Mouse (Mus musculus) intestine, postnatal 0 days (tissue): ENCODE measurements at regions not wholly inside any gene's neighbourhood (a gene's known extent, or its start where the extent isn't known, plus 50 kb on each side); places are given as distances from the start of the nearest gene placed in this dataset.
"Not testable (repeated sequence)": the region's sequence is repeated elsewhere in the genome, so short reads cannot be mapped to it uniquely, and the experiment has no call there.

ENCODE experiments used
- ATAC-seq: fragments of 200-750 bp; cut with Nextera tagmentation; 2 replicates; pipeline ENCODE4 v1.8.0; 2017; ENCODE audit warnings: mild to moderate bottlenecking, moderate TSS enrichment, moderate library complexity
- H3K27ac ChIP-seq: fragments of 300-500 bp; sonication (generic); 2 replicates; pipeline ENCODE4 v1.5.1; 2014; ENCODE audit warnings: mild to moderate bottlenecking, low read depth, low read length, moderate library complexity
- H3K27me3 ChIP-seq: fragments of 300-500 bp; sonication (generic); replicated peaks from 2 replicates; pipeline ENCODE4 v1.6.1; 2014; ENCODE audit warnings: low read length, mixed read lengths; ENCODE audit not compliant: control insufficient read depth, insufficient read depth
- H3K36me3 ChIP-seq: fragments of 300-500 bp; sonication (generic); 2 replicates; pipeline ENCODE4 v1.6.1; 2014; ENCODE audit warnings: mild to moderate bottlenecking, moderate library complexity; ENCODE audit not compliant: control insufficient read depth, insufficient read depth
- H3K4me1 ChIP-seq: fragments of 300-500 bp; sonication (generic); replicated peaks from 2 replicates; pipeline ENCODE4 v1.6.1; 2014; ENCODE audit warnings: antibody characterized with exemption, low read length, mixed read lengths; ENCODE audit not compliant: control insufficient read depth, insufficient read depth
- H3K4me2 ChIP-seq: fragments of 300-500 bp; sonication (generic); replicated peaks from 2 replicates; pipeline ENCODE4 v1.6.1; 2014; ENCODE audit warnings: low read depth, mild to moderate bottlenecking, moderate library complexity
- H3K4me3 ChIP-seq: fragments of 300-500 bp; sonication (generic); 2 replicates; pipeline ENCODE4 v1.5.1; 2014; ENCODE audit warnings: low read depth, low read length
- H3K9ac ChIP-seq: fragments of 300-500 bp; sonication (generic); 2 replicates; pipeline ENCODE4 v1.6.1; 2014; ENCODE audit warnings: mild to moderate bottlenecking, low read depth, low read length
- H3K9me3 ChIP-seq: fragments of 300-500 bp; sonication (generic); 2 replicates; pipeline ENCODE4 v1.6.1; 2016; ENCODE audit warnings: mixed run types; ENCODE audit not compliant: control insufficient read depth
- CTCF ChIP-seq: sonication (generic); IDR thresholded peaks from 2 replicates; pipeline ENCODE4 v1.5.1; 2016; ENCODE audit warnings: low read depth, mild to moderate bottlenecking, control low read depth, antibody characterized with exemption, moderate library complexity
- WGBS: fragments of 180-500 bp; shearing (Covaris S2); extraction: QIAGEN DNeasy Blood & Tissue Kit; methylation state at CpG from one replicate; pipeline ENCODE4 v1.1.7; 2014; 5-methylcytosine and 5-hydroxymethylcytosine counted together

GRCm38 (mm10) chr15:89730320-89730719 is 111.3 kb downstream of the Syt10 start:
- H3K27ac ChIP-seq: no peak overlapping the region
- no peaks in the 10 kb centered on the region for H3K9me3 ChIP-seq
- no peak overlapping the region for H3K4me2 ChIP-seq
- H3K27me3 ChIP-seq: no peaks in the 10 kb centered on the region
- no peak overlapping the region for H3K4me3 ChIP-seq
- peak; percentile 22; the same call in 1 of the 2 replicates for ATAC-seq
- H3K4me1 ChIP-seq: no peaks in the 10 kb centered on the region
- no peak overlapping the region for H3K9ac ChIP-seq
- TF ChIP-seq CTCF: peak; percentile 74
- H3K36me3 ChIP-seq: no peaks in the 10 kb centered on the region
- 39% methylated on average over 6 of the region's 6 CpGs for WGBS

- no peak for TF ChIP-seq CTCF
- Histone ChIP-seq H3K36me3 (no peaks in the 10 kb centered on the region), H3K27me3 (no peaks in the 10 kb centered on the region), H3K9ac (no peak overlapping the region), H3K4me2 (no peak overlapping the region), H3K4me1 (no peaks in the 10 kb centered on the region), H3K9me3 (no peaks in the 10 kb centered on the region), H3K4me3 (no peak overlapping the region), H3K27ac (no peak overlapping the region)
- WGBS: 58% methylated on average over 12 of the region's 12 CpGs
- ATAC-seq: no peak
Observed at GRCm38 (mm10) chr15:89724356-89724755, 117.3 kb downstream of the Syt10 start.

- Histone ChIP-seq H3K9me3 (no peaks in the 10 kb centered on the region), H3K27ac (no peak overlapping the region), H3K36me3 (no peaks in the 10 kb centered on the region), H3K4me1 (no peaks in the 10 kb centered on the region), H3K4me2 (no peak overlapping the region), H3K9ac (no peak overlapping the region), H3K27me3 (no peaks in the 10 kb centered on the region), H3K4me3 (no peak overlapping the region)
- TF ChIP-seq CTCF: no peak
- WGBS: 61% methylated on average over 2 of the region's 2 CpGs
- ATAC-seq: no peak
Observed at GRCm38 (mm10) chr15:89697221-89697620, 105.5 kb upstream of the Rabl2 start.

- Histone ChIP-seq H3K36me3 (no peaks in the 10 kb centered on the region), H3K4me1 (no peaks in the 10 kb centered on the region), H3K27ac (no peak overlapping the region), H3K4me3 (no peak overlapping the region), H3K9me3 (no peaks in the 10 kb centered on the region), H3K4me2 (no peak overlapping the region), H3K27me3 (no peaks in the 10 kb centered on the region), H3K9ac (no peak overlapping the region)
- no peak for ATAC-seq
- no peak for TF ChIP-seq CTCF
Observed at GRCm38 (mm10) chr15:89676366-89676765, 84.6 kb upstream of the Rabl2 start.

- 81% methylated on average over 1 of the region's 1 CpGs for WGBS
- not testable (repeated sequence) for H3K4me3 ChIP-seq
Observed at GRCm38 (mm10) chr15:89656558-89656957, 64.8 kb upstream of the Rabl2 start.

More at GRCm38 (mm10) chr15:89656558-89656957, 64.8 kb upstream of the Rabl2 start:
- H3K27ac ChIP-seq, H3K4me2 ChIP-seq, ATAC-seq, H3K36me3 ChIP-seq, H3K4me1 ChIP-seq, H3K27me3 ChIP-seq, H3K9me3 ChIP-seq, H3K9ac ChIP-seq: not testable (repeated sequence)
